Mouse (Mus musculus) intestine, embryonic 16.5 days (tissue): ENCODE results near the gene Cfap77. TPM values are rescaled to one million over a fixed set of nuclear protein-coding genes. Genes with fewer than 3 reads are reported as not detected.

Source experiments
- ATAC-seq: fragments of 200-750 bp; cut with Nextera tagmentation; 2 replicates; pipeline ENCODE4 v1.8.0; 2017; ENCODE audit warnings: moderate TSS enrichment, moderate library complexity
- H3K27ac ChIP-seq: fragments of 300-500 bp; sonication (generic); 2 replicates; pipeline ENCODE4 v1.5.1; 2014; ENCODE audit warnings: mild to moderate bottlenecking, low read length
- H3K27me3 ChIP-seq: fragments of 300-500 bp; sonication (generic); replicated peaks from 2 replicates; pipeline ENCODE4 v1.6.1; 2014; ENCODE audit warnings: low read length, control low read depth, mixed read lengths; ENCODE audit not compliant: control insufficient read depth, insufficient read depth
- H3K36me3 ChIP-seq: fragments of 300-500 bp; sonication (generic); 2 replicates; pipeline ENCODE4 v1.6.1; 2014; ENCODE audit warnings: low read length, control low read depth; ENCODE audit not compliant: control insufficient read depth, insufficient read depth
- H3K4me1 ChIP-seq: fragments of 300-500 bp; sonication (generic); 2 replicates; pipeline ENCODE4 v1.6.1; 2014; ENCODE audit warnings: low read length, control low read depth, mixed read lengths; ENCODE audit not compliant: control insufficient read depth, insufficient read depth
- H3K4me2 ChIP-seq: fragments of 300-500 bp; sonication (generic); 2 replicates; pipeline ENCODE4 v1.6.1; 2014; ENCODE audit warnings: low read depth, low read length, control low read depth
- H3K4me3 ChIP-seq: fragments of 300-500 bp; sonication (generic); 2 replicates; pipeline ENCODE4 v1.5.1; 2014; ENCODE audit warnings: mild to moderate bottlenecking, low read length
- H3K9ac ChIP-seq: fragments of 300-500 bp; sonication (generic); 2 replicates; pipeline ENCODE4 v1.6.1; 2014; ENCODE audit warnings: low read depth, low read length
- H3K9me3 ChIP-seq: fragments of 300-500 bp; sonication (generic); 2 replicates; pipeline ENCODE4 v1.6.1; 2016; ENCODE audit warnings: low read length, control low read depth; ENCODE audit not compliant: control insufficient read depth
- WGBS: fragments of 180-500 bp; shearing (Covaris S2); extraction: QIAGEN DNeasy Blood & Tissue Kit; methylation state at CpG from one replicate; pipeline ENCODE4 v1.1.7; 2014; 5-methylcytosine and 5-hydroxymethylcytosine counted together
- polyA plus RNA-seq: library from polyadenylated mRNA; unstranded; fragments of >200 nt; fragmentation: Nextera tagmentation; extraction: Ambion mirVana; gene quantifications from 2 replicates; pipeline ENCODE4 v1.2.1, GENCODE M21; 2015

The Cfap77 gene
- polyA plus RNA-seq, 1 experiment from 2014 or later: 0.31 TPM

DNA sequence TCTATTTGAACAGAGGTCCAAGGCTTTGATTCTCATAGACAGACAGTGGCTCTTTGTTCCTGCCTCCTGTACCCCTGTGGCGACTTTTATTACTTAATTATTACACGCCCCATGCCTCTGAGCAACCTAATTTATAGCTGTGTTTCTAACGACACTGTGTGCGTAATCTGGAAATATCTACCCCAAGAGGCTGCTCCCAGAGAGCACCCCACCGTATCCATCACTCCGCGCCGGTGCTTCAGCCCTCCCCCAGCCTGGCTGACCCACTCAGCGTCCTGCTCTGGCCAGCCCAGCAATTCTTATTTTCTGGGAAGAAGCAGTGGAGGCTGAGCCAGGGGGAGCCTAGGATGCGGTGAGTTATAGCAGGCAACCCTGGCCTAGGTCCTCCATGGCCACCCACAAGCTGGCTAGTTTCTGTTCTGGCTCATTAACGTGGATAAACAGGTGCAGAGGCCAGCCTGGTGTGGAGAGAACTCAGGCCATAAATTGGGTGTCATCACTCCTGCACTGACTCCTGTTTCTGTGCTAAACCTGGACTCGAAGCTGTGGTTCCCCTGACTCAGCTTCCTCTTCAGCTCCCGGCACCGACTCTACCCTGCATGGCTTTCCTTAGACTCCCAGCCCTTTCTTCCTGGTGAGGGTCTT is 88.6 kb downstream of the Cfap77 start:
- ATAC-seq: no peak
- H3K27me3 ChIP-seq: no peaks in the 10 kb centered on the region
- WGBS: 31% methylated on average over 14 of the region's 14 CpGs

DNA sequence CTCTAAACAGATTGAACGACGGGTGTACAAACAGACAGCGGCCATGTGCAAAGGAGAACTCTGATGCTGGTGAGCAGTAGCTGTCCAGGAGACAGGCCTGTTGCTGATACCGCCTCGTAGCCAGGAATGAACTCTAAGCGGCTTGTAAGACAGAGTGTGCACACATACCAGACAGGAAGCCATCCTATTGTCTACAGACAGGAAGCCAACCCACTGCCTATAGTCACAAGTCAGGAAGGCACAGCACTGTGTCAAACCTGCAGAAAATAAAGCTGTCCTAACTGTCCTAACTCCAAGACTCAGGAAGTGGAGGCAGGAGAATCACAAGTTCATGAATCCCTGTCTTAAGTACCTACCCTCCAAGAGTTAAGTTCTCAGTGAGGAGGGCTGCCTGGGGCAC is 91.3 kb downstream of the Cfap77 start:
- Histone ChIP-seq H3K36me3 (no peaks in the 10 kb centered on the region), H3K4me2 (no peak overlapping the region), H3K4me3 (no peak overlapping the region), H3K27me3 (no peaks in the 10 kb centered on the region), H3K9ac (no peak overlapping the region), H3K27ac (no peak overlapping the region), H3K4me1 (no peaks in the 10 kb centered on the region), H3K9me3 (no peaks in the 10 kb centered on the region)
- ATAC-seq: no peak
- 65% methylated on average over 6 of the region's 6 CpGs for WGBS

More for the DNA sequence above, 88.6 kb downstream of the Cfap77 start:
- Histone ChIP-seq H3K4me3 (no peak overlapping the region), H3K4me1 (no peaks in the 10 kb centered on the region), H3K27ac (no peak overlapping the region), H3K36me3 (no peaks in the 10 kb centered on the region), H3K4me2 (no peak overlapping the region), H3K9ac (no peak overlapping the region), H3K9me3 (no peaks in the 10 kb centered on the region)

DNA sequence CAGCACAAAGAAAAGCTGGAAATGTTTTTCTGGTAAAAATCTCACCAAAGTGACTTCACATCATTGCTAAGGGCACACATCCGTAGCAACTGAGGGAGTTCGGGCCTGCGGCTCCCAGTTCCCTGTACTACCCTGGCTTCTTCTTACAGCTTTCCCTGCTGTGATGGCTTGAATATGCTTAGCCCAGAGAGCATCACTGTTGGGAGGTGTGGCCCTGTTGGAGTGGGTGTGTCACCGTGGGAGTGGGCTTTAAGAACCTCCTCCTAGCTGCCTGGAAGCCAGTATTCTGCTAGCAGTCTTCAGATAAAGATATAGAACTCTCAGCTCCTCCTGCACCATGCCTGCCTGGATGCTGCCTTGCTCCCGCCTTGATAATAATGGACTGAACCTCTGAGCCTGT is 93.2 kb downstream of the Cfap77 start:
- Histone ChIP-seq H3K4me3 (no peak overlapping the region), H3K4me1 (no peaks in the 10 kb centered on the region), H3K9ac (no peak overlapping the region), H3K36me3 (no peaks in the 10 kb centered on the region), H3K27ac (no peak overlapping the region), H3K4me2 (no peak overlapping the region), H3K27me3 (no peaks in the 10 kb centered on the region), H3K9me3 (no peaks in the 10 kb centered on the region)
- ATAC-seq: no peak
- 67% methylated on average over 5 of the region's 5 CpGs for WGBS

DNA sequence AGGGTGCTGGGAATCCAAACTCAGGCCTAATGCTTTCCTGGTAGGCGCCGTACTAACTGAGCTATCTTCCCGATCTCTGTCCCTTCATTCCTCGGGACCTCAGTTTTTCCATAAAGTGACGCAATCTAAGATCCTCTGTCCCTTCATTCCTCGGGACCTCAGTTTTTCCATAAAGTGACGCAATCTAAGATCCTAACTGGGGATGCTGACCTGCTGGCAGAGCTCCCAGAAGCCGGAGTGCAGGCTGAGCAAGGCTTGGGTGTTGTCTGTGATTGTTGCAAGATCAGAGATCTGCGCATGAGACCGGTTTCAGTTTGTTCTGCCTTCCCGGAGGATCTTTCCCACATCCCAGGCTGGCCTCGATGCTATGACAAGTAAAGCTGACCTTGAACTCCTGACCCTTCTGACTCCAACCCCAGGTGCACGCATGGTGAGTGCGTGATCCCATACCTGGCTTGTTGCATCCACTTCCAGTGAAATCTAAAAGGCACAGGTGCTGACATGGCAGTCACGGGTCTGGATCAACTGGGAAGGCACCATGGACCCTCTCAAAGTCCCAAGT is 93.8 kb downstream of the Cfap77 start:
- no peaks in the 10 kb centered on the region for H3K27me3 ChIP-seq
- no peaks in the 10 kb centered on the region for H3K4me1 ChIP-seq
- no peak for ATAC-seq
- 87% methylated on average over 15 of the region's 15 CpGs for WGBS
- H3K27ac ChIP-seq: no peak overlapping the region
- H3K9me3 ChIP-seq: no peaks in the 10 kb centered on the region
- H3K4me3 ChIP-seq: no peak overlapping the region
- no peak overlapping the region for H3K9ac ChIP-seq
- no peak overlapping the region for H3K4me2 ChIP-seq
- no peaks in the 10 kb centered on the region for H3K36me3 ChIP-seq

DNA sequence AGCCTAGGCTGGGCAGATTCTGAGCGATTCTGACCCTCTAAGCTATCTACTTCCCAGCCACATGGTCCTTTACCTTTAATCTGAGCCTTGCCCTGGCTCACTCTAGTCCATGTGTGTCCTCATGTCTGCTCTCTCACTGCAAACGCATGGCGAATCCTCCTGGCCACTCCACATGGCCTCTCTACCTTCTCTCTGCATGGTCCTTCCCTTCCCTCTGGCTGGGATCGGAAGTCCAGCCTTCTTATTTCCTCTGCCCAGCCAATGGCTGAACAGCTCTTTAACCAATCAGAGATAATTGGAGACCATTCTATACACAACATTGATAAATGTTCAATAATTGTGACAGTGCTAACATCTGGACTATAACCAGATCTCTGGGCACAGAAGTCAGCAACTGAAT is 98.0 kb downstream of the Cfap77 start:
- no peak overlapping the region for H3K27ac ChIP-seq
- no peak for ATAC-seq
- 80% methylated on average over 4 of the region's 4 CpGs for WGBS
- no peaks in the 10 kb centered on the region for H3K27me3 ChIP-seq
- H3K4me2 ChIP-seq: no peak overlapping the region
- H3K9me3 ChIP-seq: no peaks in the 10 kb centered on the region
- no peaks in the 10 kb centered on the region for H3K36me3 ChIP-seq
- H3K9ac ChIP-seq: no peak overlapping the region
- H3K4me1 ChIP-seq: no peaks in the 10 kb centered on the region
- H3K4me3 ChIP-seq: no peak overlapping the region

DNA sequence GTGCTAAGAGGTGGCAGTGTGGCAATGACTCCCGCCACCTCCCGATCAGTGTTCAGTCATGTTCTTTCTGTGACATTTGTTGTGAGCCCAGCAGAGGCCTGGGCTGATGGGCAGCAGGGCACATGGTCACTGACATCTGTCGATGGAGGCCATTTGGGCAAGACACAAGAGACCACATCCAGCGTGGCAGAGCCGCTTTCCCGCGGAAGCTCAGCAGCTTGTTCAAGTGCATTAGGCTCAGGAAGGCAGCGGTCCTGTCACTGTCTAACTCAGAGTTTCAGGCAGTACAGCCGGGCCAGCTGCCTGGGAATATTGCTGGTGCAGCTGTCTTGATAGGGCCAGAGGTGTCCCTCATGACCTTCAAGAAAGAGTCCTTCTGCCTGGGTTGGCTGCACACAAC is 100.3 kb downstream of the Cfap77 start:
- H3K4me1 ChIP-seq: no peaks in the 10 kb centered on the region
- H3K9me3 ChIP-seq: no peaks in the 10 kb centered on the region
- H3K27ac ChIP-seq: no peak overlapping the region
- no peak overlapping the region for H3K4me3 ChIP-seq
- ATAC-seq: no peak
- WGBS: 88% methylated on average over 9 of the region's 9 CpGs
- no peaks in the 10 kb centered on the region for H3K27me3 ChIP-seq
- no peak overlapping the region for H3K9ac ChIP-seq
- no peak overlapping the region for H3K4me2 ChIP-seq
- no peaks in the 10 kb centered on the region for H3K36me3 ChIP-seq

DNA sequence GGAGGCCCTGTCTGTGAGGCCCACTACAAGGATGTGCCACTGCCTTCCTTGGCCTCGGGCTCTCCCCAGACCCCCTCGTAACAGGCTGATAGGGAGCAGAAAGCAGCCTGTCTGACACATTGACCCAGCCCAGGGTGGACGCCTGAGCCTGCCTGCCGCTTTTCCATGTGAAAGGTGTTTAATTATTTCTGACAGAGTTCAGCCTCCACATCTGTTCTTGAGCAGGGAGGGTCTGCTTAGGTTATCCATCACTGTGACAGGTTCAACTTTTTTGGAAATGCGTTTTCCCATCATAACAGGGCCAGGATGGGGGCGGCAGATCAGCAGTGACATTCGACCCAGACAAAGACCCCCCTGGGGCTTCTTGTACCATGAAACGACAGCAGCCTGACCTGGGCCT is 101.9 kb downstream of the Cfap77 start:
- H3K27me3 ChIP-seq: no peaks in the 10 kb centered on the region
- no peak overlapping the region for H3K4me2 ChIP-seq
- no peak overlapping the region for H3K4me3 ChIP-seq
- H3K36me3 ChIP-seq: no peaks in the 10 kb centered on the region
- ATAC-seq: no peak
- no peak overlapping the region for H3K27ac ChIP-seq
- WGBS: 39% methylated on average over 8 of the region's 8 CpGs
- H3K4me1 ChIP-seq: no peaks in the 10 kb centered on the region
- no peak overlapping the region for H3K9ac ChIP-seq
- no peaks in the 10 kb centered on the region for H3K9me3 ChIP-seq

DNA sequence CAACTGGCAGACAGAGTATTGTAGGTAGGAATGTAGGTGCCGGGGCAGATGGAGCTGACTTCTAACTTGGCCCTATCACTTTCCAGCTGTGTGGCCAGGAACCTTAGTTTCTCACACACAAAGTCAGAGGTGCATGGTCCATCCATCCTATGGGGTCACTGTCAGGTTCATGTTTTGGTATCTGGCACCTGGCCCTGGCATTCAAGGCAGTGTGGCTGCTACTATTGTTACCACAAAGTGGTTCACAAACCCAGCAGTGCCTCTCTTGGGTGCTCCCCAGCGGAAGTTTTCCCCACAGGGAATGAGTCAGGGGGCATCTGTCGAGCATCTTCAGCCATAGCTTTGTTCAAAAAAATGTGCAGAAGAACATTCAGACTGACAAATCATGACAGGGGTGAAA is 108.6 kb downstream of the Cfap77 start:
- no peak overlapping the region for H3K27ac ChIP-seq
- no peak for ATAC-seq
- no peaks in the 10 kb centered on the region for H3K27me3 ChIP-seq
- no peaks in the 10 kb centered on the region for H3K4me1 ChIP-seq
- no peak overlapping the region for H3K9ac ChIP-seq
- no peaks in the 10 kb centered on the region for H3K36me3 ChIP-seq
- no peaks in the 10 kb centered on the region for H3K9me3 ChIP-seq
- WGBS: 77% methylated on average over 3 of the region's 3 CpGs
- no peak overlapping the region for H3K4me3 ChIP-seq
- no peak overlapping the region for H3K4me2 ChIP-seq

DNA sequence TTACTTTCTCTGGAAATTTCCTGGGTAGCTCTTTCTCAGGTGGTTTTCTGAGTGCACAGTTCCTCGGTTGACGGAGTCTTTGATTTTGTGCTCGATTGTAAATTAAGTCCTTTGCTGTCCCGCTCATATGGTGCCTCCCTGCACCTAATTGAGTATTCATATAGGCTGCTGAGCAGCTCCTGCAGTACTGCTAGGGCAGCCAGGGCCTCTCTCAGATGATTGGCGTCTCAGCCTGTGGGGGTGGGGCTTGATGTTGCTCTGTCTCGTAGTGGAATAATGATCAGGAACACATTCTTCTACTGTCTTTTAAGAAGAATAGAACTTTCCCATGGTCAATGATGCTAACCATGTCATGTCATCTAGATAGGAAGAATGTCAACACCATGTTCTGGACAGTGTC is 109.5 kb downstream of the Cfap77 start:
- ATAC-seq: no peak
- Histone ChIP-seq H3K27me3 (no peaks in the 10 kb centered on the region), H3K4me2 (no peak overlapping the region), H3K36me3 (no peaks in the 10 kb centered on the region), H3K9ac (no peak overlapping the region), H3K27ac (no peak overlapping the region), H3K9me3 (no peaks in the 10 kb centered on the region), H3K4me1 (no peaks in the 10 kb centered on the region), H3K4me3 (no peak overlapping the region)
- WGBS: 71% methylated on average over 6 of the region's 6 CpGs
